Mouse (Mus musculus) embryonic facial prominence, embryonic 11.5 days (tissue): ENCODE measurements around the gene Slc26a1. TPM values are rescaled to one million over a fixed set of nuclear protein-coding genes. Genes with fewer than 3 reads are reported as not detected.

ENCODE experiments used
- ATAC-seq: fragments of 200-750 bp; cut with Nextera tagmentation; replicated peaks from 2 replicates; pipeline ENCODE4 v1.8.0; 2017; ENCODE audit warnings: low read depth; ENCODE audit not compliant: insufficient number of reproducible peaks, low FRiP score, low TSS enrichment
- DNase-seq: peaks from one replicate; pipeline ENCODE4 v3.0.0-alpha.2; 2015; ENCODE audit warnings: low spot score
- H3K27ac ChIP-seq: fragments of 300-500 bp; sonication (generic); replicated peaks from 2 replicates; pipeline ENCODE4 v1.5.1; 2014; ENCODE audit warnings: mild to moderate bottlenecking, low read depth, low read length, control low read depth
- H3K27me3 ChIP-seq: fragments of 300-500 bp; sonication (generic); 2 replicates; pipeline ENCODE4 v1.6.1; 2014; ENCODE audit warnings: mild to moderate bottlenecking, low read length, moderate library complexity, mixed read lengths; ENCODE audit not compliant: control insufficient read depth, insufficient read depth
- H3K36me3 ChIP-seq: fragments of 300-500 bp; sonication (generic); replicated peaks from 2 replicates; pipeline ENCODE4 v1.6.1; 2014; ENCODE audit warnings: low read depth, mild to moderate bottlenecking, low read length, moderate library complexity, mixed read lengths; ENCODE audit not compliant: control insufficient read depth, insufficient read depth
- H3K4me1 ChIP-seq: fragments of 300-500 bp; sonication (generic); 2 replicates; pipeline ENCODE4 v1.6.1; 2014; ENCODE audit warnings: low read length, mixed read lengths; ENCODE audit not compliant: control insufficient read depth, insufficient read depth
- H3K4me2 ChIP-seq: fragments of 300-500 bp; sonication (generic); 2 replicates; pipeline ENCODE4 v1.6.1; 2014; ENCODE audit warnings: low read depth, mild to moderate bottlenecking, control low read depth, low read length, moderate library complexity
- H3K4me3 ChIP-seq: fragments of 300-500 bp; sonication (generic); 2 replicates; pipeline ENCODE4 v1.5.1; 2014; ENCODE audit warnings: low read depth, low read length, control low read depth
- H3K9ac ChIP-seq: fragments of 300-500 bp; sonication (generic); replicated peaks from 2 replicates; pipeline ENCODE4 v1.6.1; 2014; ENCODE audit warnings: mild to moderate bottlenecking, control low read depth, low read length
- H3K9me3 ChIP-seq: fragments of 300-500 bp; sonication (generic); replicated peaks from 2 replicates; pipeline ENCODE4 v1.6.1; 2016; ENCODE audit warnings: mild to moderate bottlenecking, low read length, inconsistent platforms, mixed read lengths; ENCODE audit not compliant: control insufficient read depth
- WGBS: fragments of 180-500 bp; shearing (Covaris S2); extraction: QIAGEN DNeasy Blood & Tissue Kit; methylation state at CpG from one replicate; pipeline ENCODE4 v1.1.7; 2014; 5-methylcytosine and 5-hydroxymethylcytosine counted together
- polyA plus RNA-seq: library from polyadenylated mRNA; unstranded; fragments of >200 nt; fragmentation: Nextera tagmentation; extraction: Ambion mirVana; gene quantifications from 2 replicates; pipeline ENCODE4 v1.2.1, GENCODE M21; 2014

Slc26a1 gene
- polyA plus RNA-seq, 1 experiment from 2014 or later: 0.38 TPM

- Histone ChIP-seq H3K4me1 (no peaks in the 10 kb centered on the region), H3K4me3 (no peak overlapping the region), H3K36me3 (peaks cover 7% of the 10 kb centered on the region), H3K9me3 (no peaks in the 10 kb centered on the region), H3K9ac (no peak overlapping the region), H3K27me3 (no peaks in the 10 kb centered on the region), H3K27ac (no peak overlapping the region), H3K4me2 (no peak overlapping the region)
- DNase-seq (no peak), ATAC-seq (no peak)
- WGBS: 79% methylated on average over 2 of the region's 2 CpGs
Measured at GRCm38 (mm10) chr5:108621870-108622269, 53.5 kb downstream of the Slc26a1 start.

Other genes starting within 250 kb of the Slc26a1 start
- 397 and 412 TPM in 2 replicates for gene Atp5k, start 241.1 kb downstream of the Slc26a1 start, polyA plus RNA-seq
- 0.11 and 0.15 TPM in 2 replicates for gene Mfsd7a, start 226.7 kb downstream of the Slc26a1 start, polyA plus RNA-seq
- gene Pcgf3, start 214.3 kb downstream of the Slc26a1 start, polyA plus RNA-seq: 27.8 and 31.0 TPM in 2 replicates
- 3.5 and 4.6 TPM in 2 replicates for gene Cplx1, start 125.5 kb downstream of the Slc26a1 start, polyA plus RNA-seq
- gene Gak, start 45.8 kb downstream of the Slc26a1 start, polyA plus RNA-seq: 45.5 and 46.7 TPM in 2 replicates
- gene Tmem175, start 45.8 kb downstream of the Slc26a1 start, polyA plus RNA-seq: 21.0 and 21.9 TPM in 2 replicates
- gene Idua, start 15.2 kb downstream of the Slc26a1 start, polyA plus RNA-seq: 9.6 and 10.4 TPM in 2 replicates
- 7.1 and 7.4 TPM in 2 replicates for gene Dgkq, start 5.9 kb downstream of the Slc26a1 start, polyA plus RNA-seq
- gene Fgfrl1, start 16.8 kb upstream of the Slc26a1 start, polyA plus RNA-seq: 21.4 and 22.4 TPM in 2 replicates
- 0.69 and 0.88 TPM in 2 replicates for gene Rnf212, start 99.4 kb upstream of the Slc26a1 start, polyA plus RNA-seq
- not detected in 2 replicates for gene Tmed11, start 119.8 kb upstream of the Slc26a1 start, polyA plus RNA-seq
- gene Vmn2r8, start 133.3 kb upstream of the Slc26a1 start, polyA plus RNA-seq: not detected in 2 replicates
- gene Vmn2r9, start 177.0 kb upstream of the Slc26a1 start, polyA plus RNA-seq: not detected in 2 replicates